Mouse (Mus musculus) forebrain, embryonic 11.5 days (tissue): ENCODE data around the gene Vmn1r181. TPM values are rescaled to one million over a fixed set of nuclear protein-coding genes. Genes with fewer than 3 reads are reported as not detected.
"Not testable (repeated sequence)": the region's sequence is repeated elsewhere in the genome, so short reads cannot be mapped to it uniquely, and the experiment has no call there.

Source experiments
- ATAC-seq: fragments of 200-750 bp; cut with Nextera tagmentation; replicated peaks from 2 replicates; pipeline ENCODE4 v1.8.0; 2017; ENCODE audit warnings: moderate TSS enrichment; ENCODE audit not compliant: low FRiP score
- DNase-seq: peaks from one replicate; pipeline ENCODE4 v3.0.0-alpha.2; 2017; ENCODE audit warnings: low spot score
- H3K27ac ChIP-seq: fragments of 300-500 bp; sonication (generic); 2 replicates; pipeline ENCODE4 v1.5.1; 2014; ENCODE audit warnings: low read depth, low read length
- H3K27me3 ChIP-seq: fragments of 300-500 bp; sonication (generic); 2 replicates; pipeline ENCODE4 v1.6.1; 2014; ENCODE audit warnings: mild to moderate bottlenecking, low read length, mixed read lengths; ENCODE audit not compliant: control insufficient read depth, insufficient read depth
- H3K36me3 ChIP-seq: fragments of 300-500 bp; sonication (generic); 2 replicates; pipeline ENCODE4 v1.6.1; 2014; ENCODE audit warnings: mild to moderate bottlenecking, low read length, moderate library complexity, mixed read lengths; ENCODE audit not compliant: control insufficient read depth, insufficient read depth
- H3K4me1 ChIP-seq: fragments of 300-500 bp; sonication (generic); replicated peaks from 2 replicates; pipeline ENCODE4 v1.6.1; 2014; ENCODE audit warnings: low read length, mixed read lengths; ENCODE audit not compliant: control insufficient read depth, insufficient read depth
- H3K4me2 ChIP-seq: fragments of 300-500 bp; sonication (generic); 2 replicates; pipeline ENCODE4 v1.6.1; 2014; ENCODE audit warnings: low read depth, mild to moderate bottlenecking, low read length, moderate library complexity, mixed read lengths; ENCODE audit not compliant: severe bottlenecking
- H3K4me3 ChIP-seq: fragments of 300-500 bp; sonication (generic); 2 replicates; pipeline ENCODE4 v1.5.1; 2014; ENCODE audit warnings: low read depth, low read length
- H3K9ac ChIP-seq: fragments of 300-500 bp; sonication (generic); 2 replicates; pipeline ENCODE4 v1.6.1; 2014; ENCODE audit warnings: low read length
- H3K9me3 ChIP-seq: fragments of 300-500 bp; sonication (generic); 2 replicates; pipeline ENCODE4 v1.6.1; 2016; ENCODE audit warnings: low read length, mixed read lengths; ENCODE audit not compliant: control insufficient read depth
- WGBS: fragments of 180-500 bp; shearing (Covaris S2); extraction: QIAGEN DNeasy Blood & Tissue Kit; methylation state at CpG from one replicate; pipeline ENCODE4 v1.1.7; 2014; 5-methylcytosine and 5-hydroxymethylcytosine counted together
- polyA plus RNA-seq: library from polyadenylated mRNA; unstranded; fragments of >200 nt; fragmentation: Nextera tagmentation; extraction: Ambion mirVana; gene quantifications from 2 replicates; pipeline ENCODE4 v1.2.1, GENCODE M21; 2014

The Vmn1r181 gene
- polyA plus RNA-seq = not detected in 2 replicates

DNA sequence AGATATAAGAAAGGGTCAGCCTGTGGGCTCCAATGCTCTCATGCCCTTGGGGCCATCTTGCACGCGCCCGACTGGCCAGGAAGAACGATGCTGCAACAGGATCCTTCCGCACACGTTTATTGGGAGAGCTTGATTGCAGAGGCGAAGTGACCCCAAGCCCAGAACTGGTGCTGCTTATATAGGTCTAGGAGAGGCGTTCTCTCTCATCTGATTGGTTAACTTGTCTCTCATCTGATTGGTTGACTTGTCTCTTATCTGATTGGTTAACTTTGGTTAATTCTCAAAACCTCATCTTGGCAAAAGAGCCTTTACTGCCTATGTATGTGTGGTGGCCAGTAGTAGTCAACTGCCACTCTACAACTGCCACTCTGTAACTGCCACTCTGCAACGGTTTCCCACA is at the start of gene Vmn1r181:
Vmn1r181 (plus strand) TSS at position 301 of the 400 bp plus-strand sequence.
- ATAC-seq, H3K4me1 ChIP-seq, H3K4me3 ChIP-seq, H3K27ac ChIP-seq, H3K4me2 ChIP-seq, H3K9ac ChIP-seq, DNase-seq, H3K27me3 ChIP-seq, H3K36me3 ChIP-seq: not testable (repeated sequence)
- H3K9me3 ChIP-seq = peaks cover 12% of the 10 kb centered on the region; the same call in 1 of the 2 replicates
- 91% methylated on average over 9 of the region's 9 CpGs for WGBS

DNA sequence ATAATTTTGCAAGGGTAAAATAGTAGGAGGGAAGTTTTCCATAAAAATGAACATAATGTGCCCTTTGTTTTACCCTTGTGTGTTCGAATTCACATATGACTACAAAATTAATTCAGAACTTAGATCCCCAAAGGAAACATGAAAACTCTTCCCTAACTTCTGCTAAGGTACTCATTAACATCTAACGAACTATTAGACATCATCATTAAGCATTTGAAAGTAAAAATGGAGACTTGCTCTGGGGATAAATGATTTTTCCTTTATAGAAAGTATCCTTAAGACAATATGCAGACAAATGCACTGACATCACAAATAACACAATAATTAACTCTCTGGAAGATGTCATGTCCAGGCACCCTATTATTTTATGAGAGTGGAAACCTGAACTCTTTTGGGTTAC is 47.7 kb upstream of the Vmn1r181 start, which contains the start of gene Vmn1r179:
Vmn1r179 (plus strand) TSS at position 301 of the 400 bp plus-strand sequence.
- H3K4me2 ChIP-seq = no peak within 1 kb of the TSS
- H3K4me3 ChIP-seq = no peak within 1 kb of the TSS
- no peak within 1 kb of the TSS for H3K27ac ChIP-seq
- H3K4me1 ChIP-seq = no peaks in the 10 kb centered on the region
- DNase-seq = no peak
- H3K9me3 ChIP-seq = peaks cover 4% of the 10 kb centered on the region; the same call in 1 of the 2 replicates
- ATAC-seq = no peak
- H3K36me3 ChIP-seq = no peaks in the 10 kb centered on the region
- H3K27me3 ChIP-seq = no peaks in the 10 kb centered on the region
- H3K9ac ChIP-seq = no peak within 1 kb of the TSS
- 54% methylated on average over 2 of the region's 2 CpGs for WGBS

DNA sequence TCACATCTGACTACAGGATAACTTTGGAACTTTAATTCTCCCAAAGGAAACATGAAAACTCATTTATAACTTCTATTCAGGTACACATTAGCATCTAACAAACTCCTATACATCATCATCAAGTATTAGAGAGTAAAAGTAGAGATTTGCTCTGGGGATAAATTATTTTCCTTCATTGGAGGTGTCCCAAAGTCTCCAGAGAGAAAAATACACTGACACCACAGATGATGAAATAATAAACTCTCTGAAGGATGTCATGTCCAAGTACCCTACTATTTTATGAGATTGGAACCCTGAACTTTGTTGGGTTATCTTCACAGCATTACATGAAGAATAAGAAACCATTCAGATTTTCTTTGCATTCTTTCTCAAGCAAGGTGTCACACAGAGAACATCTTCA is 24.1 kb upstream of the Vmn1r181 start, which contains the start of gene Vmn1r180:
Vmn1r180 (plus strand) TSS at position 301 of the 400 bp plus-strand sequence.
- H3K4me2 ChIP-seq = no peak within 1 kb of the TSS
- DNase-seq = no peak
- ATAC-seq = no peak
- no peaks in the 10 kb centered on the region for H3K4me1 ChIP-seq
- H3K9me3 ChIP-seq = peaks cover 3% of the 10 kb centered on the region; the same call in 1 of the 2 replicates
- H3K27ac ChIP-seq = no peak within 1 kb of the TSS
- no peaks in the 10 kb centered on the region for H3K36me3 ChIP-seq
- H3K27me3 ChIP-seq = no peaks in the 10 kb centered on the region
- H3K4me3 ChIP-seq = no peak within 1 kb of the TSS
- no peak within 1 kb of the TSS for H3K9ac ChIP-seq

DNA sequence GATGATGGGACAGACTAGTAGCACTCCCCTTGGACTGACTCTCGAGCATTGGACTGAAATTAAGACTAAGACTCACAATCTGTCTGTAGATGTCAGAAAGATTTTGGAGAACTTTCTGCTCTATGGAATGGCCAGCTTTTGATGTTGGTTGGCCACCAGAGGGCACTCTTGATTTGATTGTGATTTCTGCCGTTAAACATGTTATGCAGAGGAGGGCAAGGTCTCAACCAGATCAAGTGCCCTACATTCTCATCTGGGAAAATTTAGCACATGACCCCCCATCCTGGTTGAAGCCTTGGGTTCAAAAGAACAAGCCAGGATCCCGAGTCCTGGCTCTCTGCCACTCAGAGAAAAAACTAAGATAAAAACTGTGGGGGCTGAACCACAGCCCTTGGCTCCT is 6.4 kb upstream of the Vmn1r181 start:
- H3K36me3 ChIP-seq, H3K4me1 ChIP-seq, H3K4me3 ChIP-seq, H3K4me2 ChIP-seq, H3K27me3 ChIP-seq, DNase-seq, H3K27ac ChIP-seq, ATAC-seq, H3K9ac ChIP-seq, H3K9me3 ChIP-seq: not testable (repeated sequence)
- WGBS = 55% methylated on average over 3 of the region's 3 CpGs

DNA sequence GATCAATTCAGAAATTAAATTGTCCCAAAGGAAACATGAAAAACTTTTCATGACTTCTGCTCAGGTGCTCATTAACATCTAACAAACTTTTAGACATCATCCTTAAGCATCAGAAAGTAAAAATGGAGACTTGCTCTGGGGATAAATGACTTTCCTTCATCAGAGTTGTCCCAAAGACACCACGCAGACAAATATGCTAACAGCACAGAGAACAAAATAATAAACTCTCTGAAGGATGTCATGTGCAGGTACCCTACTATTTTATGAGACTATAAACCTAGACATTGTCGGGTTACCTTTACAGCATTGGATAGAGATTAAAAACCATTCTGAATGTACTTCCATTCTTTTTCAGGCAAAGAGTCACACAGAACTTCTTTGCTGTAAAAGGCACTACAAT is 27.0 kb downstream of the Vmn1r181 start, which contains the start of gene V1rd19:
V1rd19 (plus strand) TSS at position 301 of the 400 bp plus-strand sequence.
- Histone ChIP-seq H3K9ac (no peak within 1 kb of the TSS), H3K4me1 (no peaks in the 10 kb centered on the region), H3K36me3 (no peaks in the 10 kb centered on the region), H3K9me3 (peaks cover 3% of the 10 kb centered on the region), H3K4me2 (no peak within 1 kb of the TSS), H3K4me3 (no peak within 1 kb of the TSS), H3K27me3 (no peaks in the 10 kb centered on the region), H3K27ac (no peak within 1 kb of the TSS)
- WGBS = 76% methylated on average over 2 of the region's 2 CpGs
- DNase-seq = no peak
- no peak for ATAC-seq

Other genes starting within 250 kb of the Vmn1r181 start
- not detected in 2 replicates for gene Vmn1r174, start 222.3 kb upstream of the Vmn1r181 start, polyA plus RNA-seq
- gene Vmn1r175, start 164.0 kb upstream of the Vmn1r181 start, polyA plus RNA-seq = not detected in 2 replicates
- not detected in 2 replicates for gene Vmn1r176, start 137.2 kb upstream of the Vmn1r181 start, polyA plus RNA-seq
- gene Vmn1r177, start 108.2 kb upstream of the Vmn1r181 start, polyA plus RNA-seq = not detected in 2 replicates
- not detected in 2 replicates for gene Vmn1r178, start 82.6 kb upstream of the Vmn1r181 start, polyA plus RNA-seq
- gene Vmn1r179, start 47.6 kb upstream of the Vmn1r181 start, polyA plus RNA-seq = not detected in 2 replicates
- not detected in 2 replicates for gene Vmn1r180, start 24.0 kb upstream of the Vmn1r181 start, polyA plus RNA-seq
- gene V1rd19, start 27.1 kb downstream of the Vmn1r181 start, polyA plus RNA-seq = not detected in 2 replicates
- not detected in 2 replicates for gene Vmn1r183, start 78.6 kb downstream of the Vmn1r181 start, polyA plus RNA-seq
- gene Zfp180, start 107.3 kb downstream of the Vmn1r181 start, polyA plus RNA-seq = 33.3 and 35.3 TPM in 2 replicates
- gene Zfp112, start 137.7 kb downstream of the Vmn1r181 start, polyA plus RNA-seq = 5.1 and 6.3 TPM in 2 replicates
- 17.4 and 17.6 TPM in 2 replicates for gene Zfp235, start 159.6 kb downstream of the Vmn1r181 start, polyA plus RNA-seq
- gene Zfp114, start 200.4 kb downstream of the Vmn1r181 start, polyA plus RNA-seq = 6.2 and 6.7 TPM in 2 replicates
- gene Zfp111, start 236.8 kb downstream of the Vmn1r181 start, polyA plus RNA-seq = 9.6 and 12.3 TPM in 2 replicates